22 mouse cellular contexts compared by ENCODE assay signal in the genomic region with DNA sequence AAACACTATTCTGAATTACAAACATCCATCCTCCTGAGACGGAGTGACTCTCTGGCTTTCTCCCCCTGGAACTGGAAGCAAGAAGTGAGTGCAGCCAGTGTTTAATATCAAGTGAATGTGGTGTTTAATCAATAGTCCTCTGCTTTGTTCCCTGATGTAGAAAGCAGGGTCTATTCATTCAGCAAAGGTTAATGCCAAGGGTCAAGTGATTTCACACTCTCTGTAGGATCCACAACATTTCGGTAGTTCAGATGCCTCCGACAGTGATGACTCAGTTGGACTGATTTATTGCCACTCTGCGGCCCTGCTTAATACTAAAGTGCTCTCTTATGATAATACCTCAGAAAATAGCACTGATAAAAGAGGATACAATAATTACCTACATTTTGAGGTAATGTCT.
DNase-seq lines count a peak whose midpoint lies in the region; ATAC-seq and TF ChIP-seq lines count a peak whose summit lies in the region.
"Had no signal": no experiment of that assay in that cellular context is flagged by ENCODE, and none has a peak within 500 bp of the region (broad histone marks: within the 10 kb centered on the region; RNA-seq: fewer than 3 reads in every experiment).

No protein-coding gene starts in this region.

- ATAC-seq in forebrain, embryonic 12.5 days (ENCODE audit: low FRiP score) = peak; percentile 73
- no peak for ATAC-seq in forebrain, embryonic 13.5 days
- peak; percentile 90 for ATAC-seq in midbrain, embryonic 11.5 days (ENCODE audit: low FRiP score)
- no peak for ATAC-seq in midbrain, embryonic 14.5 days (ENCODE audit: low FRiP score, low TSS enrichment)
- ATAC-seq: CD4-positive, CD25-positive, alpha-beta regulatory T cell, adult 4 months had no signal

- 24% methylated on average over 4 of the region's 4 CpGs for WGBS in forebrain, embryonic 12.5 days
- 31% methylated on average over 4 of the region's 4 CpGs for WGBS in forebrain, embryonic 13.5 days
- WGBS in midbrain, embryonic 11.5 days = 9% methylated on average over 4 of the region's 4 CpGs
- 3% methylated on average over 4 of the region's 4 CpGs for WGBS in midbrain, embryonic 14.5 days

- no peak for TF ChIP-seq CTCF in brain, embryonic 14.5 days (IDR thresholded peaks at IDR 0.05; ENCODE audit: borderline replicate concordance, extremely low read depth, insufficient read depth, insufficient read length)

- H3K36me3 ChIP-seq in forebrain, embryonic 12.5 days (replicated peaks) = no peaks in the 10 kb centered on the region
- no peaks in the 10 kb centered on the region for H3K36me3 ChIP-seq in forebrain, embryonic 13.5 days (ENCODE audit: poor library complexity, severe bottlenecking)
- no peaks in the 10 kb centered on the region for H3K36me3 ChIP-seq in midbrain, embryonic 11.5 days (ENCODE audit: control insufficient read depth, insufficient read depth, low read length)
- H3K36me3 ChIP-seq in midbrain, embryonic 14.5 days (ENCODE audit: control insufficient read depth, insufficient read depth, low read length) = no peaks in the 10 kb centered on the region
- H3K36me3 ChIP-seq: heart, embryonic 15.5 days; liver, embryonic 13.5 days had no signal

- no peak overlapping the region for H3K4me2 ChIP-seq in forebrain, embryonic 12.5 days
- H3K4me2 ChIP-seq in forebrain, embryonic 13.5 days = no peak overlapping the region
- no peak overlapping the region for H3K4me2 ChIP-seq in midbrain, embryonic 11.5 days
- H3K4me2 ChIP-seq in midbrain, embryonic 14.5 days (ENCODE audit: low read length) = no peak overlapping the region
- H3K4me2 ChIP-seq: heart, embryonic 15.5 days; liver, embryonic 13.5 days had no signal

- DNase-seq in midbrain, embryonic 11.5 days (ENCODE audit: low spot score, missing footprints) = peak; percentile 85
- DNase-seq in midbrain, embryonic 14.5 days = no peak
- peak; percentile 29 for DNase-seq in brain, embryonic 14.5 days (ENCODE audit: low read depth)
- DNase-seq in embryo, embryonic 11.5 days (ENCODE audit: low read depth, low spot score) = peak; percentile 11
- no peak for DNase-seq in thymus, postnatal 36 days
- DNase-seq: adrenal gland, postnatal 36 days; cerebellum, adult 11 months; cerebellum, adult 9-11 months; heart, postnatal 36 days; kidney, adult 18-20 months; kidney, postnatal 4 days; layer of hippocampus, adult 9-11 months; liver, embryonic 13.5 days; lung, adult 2 months; lung, postnatal 14 days; thymus, adult 18-20 months; thymus, postnatal 4 days had no signal

- H3K4me3 ChIP-seq in forebrain, embryonic 12.5 days (replicated peaks) = no peak overlapping the region
- H3K4me3 ChIP-seq in forebrain, embryonic 13.5 days = no peak overlapping the region
- H3K4me3 ChIP-seq in midbrain, embryonic 11.5 days (ENCODE audit: low read depth, low read length) = no peak overlapping the region
- H3K4me3 ChIP-seq in midbrain, embryonic 14.5 days (replicated peaks; ENCODE audit: low read depth, low read length) = no peak overlapping the region
- H3K4me3 ChIP-seq: heart, embryonic 15.5 days; left cerebral cortex, adult 2 months; liver, embryonic 13.5 days had no signal

- no peak overlapping the region for H3K9ac ChIP-seq in forebrain, embryonic 12.5 days
- no peak overlapping the region for H3K9ac ChIP-seq in forebrain, embryonic 13.5 days
- H3K9ac ChIP-seq in midbrain, embryonic 11.5 days (ENCODE audit: low read length) = no peak overlapping the region
- no peak overlapping the region for H3K9ac ChIP-seq in midbrain, embryonic 14.5 days (replicated peaks; ENCODE audit: low read length)
- H3K9ac ChIP-seq: heart, embryonic 15.5 days; liver, embryonic 13.5 days had no signal

- H3K27me3 ChIP-seq in forebrain, embryonic 12.5 days = no peaks in the 10 kb centered on the region
- H3K27me3 ChIP-seq in forebrain, embryonic 13.5 days = no peaks in the 10 kb centered on the region
- H3K27me3 ChIP-seq in midbrain, embryonic 11.5 days (ENCODE audit: control insufficient read depth, insufficient read depth, low read length) = no peaks in the 10 kb centered on the region
- H3K27me3 ChIP-seq in midbrain, embryonic 14.5 days (ENCODE audit: control insufficient read depth, insufficient read depth, low read length) = no peaks in the 10 kb centered on the region
- H3K27me3 ChIP-seq: heart, embryonic 15.5 days; liver, embryonic 13.5 days had no signal

- H3K27ac ChIP-seq in forebrain, embryonic 12.5 days = no peak overlapping the region
- no peak overlapping the region for H3K27ac ChIP-seq in forebrain, embryonic 13.5 days
- no peak overlapping the region for H3K27ac ChIP-seq in midbrain, embryonic 11.5 days (ENCODE audit: low read depth, low read length)
- H3K27ac ChIP-seq in midbrain, embryonic 14.5 days (replicated peaks; ENCODE audit: low read depth, low read length) = no peak overlapping the region
- H3K27ac ChIP-seq: heart, embryonic 15.5 days; left cerebral cortex, adult 2 months; liver, embryonic 13.5 days had no signal

- H3K9me3 ChIP-seq in forebrain, embryonic 12.5 days = no peaks in the 10 kb centered on the region
- H3K9me3 ChIP-seq in forebrain, embryonic 13.5 days (replicated peaks) = no peaks in the 10 kb centered on the region
- no peaks in the 10 kb centered on the region for H3K9me3 ChIP-seq in midbrain, embryonic 11.5 days (ENCODE audit: control insufficient read depth, low read length)
- H3K9me3 ChIP-seq in midbrain, embryonic 14.5 days (ENCODE audit: control insufficient read depth, low read length) = no peaks in the 10 kb centered on the region
- H3K9me3 ChIP-seq: heart, embryonic 15.5 days; liver, embryonic 13.5 days had no signal

- peaks cover 9% of the 10 kb centered on the region for H3K4me1 ChIP-seq in forebrain, embryonic 12.5 days
- no peaks in the 10 kb centered on the region for H3K4me1 ChIP-seq in forebrain, embryonic 13.5 days
- peaks cover 7% of the 10 kb centered on the region for H3K4me1 ChIP-seq in midbrain, embryonic 11.5 days (ENCODE audit: control insufficient read depth, insufficient read depth, low read length)
- H3K4me1 ChIP-seq in midbrain, embryonic 14.5 days (ENCODE audit: control insufficient read depth, insufficient read depth, low read length) = no peaks in the 10 kb centered on the region
- H3K4me1 ChIP-seq: heart, embryonic 15.5 days; liver, embryonic 13.5 days had no signal

- TF ChIP-seq POLR2A in brain, embryonic 14.5 days (IDR thresholded peaks at IDR 0.05; ENCODE audit: borderline replicate concordance, extremely low read depth, insufficient read depth, insufficient read length, poor library complexity, severe bottlenecking) = no peak

Comparison
In these comparisons a context has a peak if more than half of its experiments do, and no peak if none do; other contexts are left out.
1. ATAC-seq: peak in forebrain, embryonic 12.5 days (single experiment) and midbrain, embryonic 11.5 days (single experiment); none in forebrain, embryonic 13.5 days (single experiment) and midbrain, embryonic 14.5 days (single experiment).
2. DNase-seq: peak in midbrain, embryonic 11.5 days (single experiment), brain, embryonic 14.5 days (single experiment) and embryo, embryonic 11.5 days (single experiment); none in midbrain, embryonic 14.5 days (single experiment) and thymus, postnatal 36 days (0 of 2).